ENCODE assay signal across 21 mouse cellular contexts in genomic region chr5:58987754-58988153, GRCm38 (mm10).
DNase-seq lines count a peak whose midpoint lies in the region; ATAC-seq and TF ChIP-seq lines count a peak whose summit lies in the region.
"Had no signal": no experiment of that assay in that cellular context is flagged by ENCODE, and none has a peak within 500 bp of the region (broad histone marks: within the 10 kb centered on the region; RNA-seq: fewer than 3 reads in every experiment).

No protein-coding gene starts in this region.

- H3K9ac ChIP-seq in midbrain, embryonic 11.5 days (ENCODE audit: low read length) = no peak overlapping the region
- no peak overlapping the region for H3K9ac ChIP-seq in midbrain, postnatal 0 days (replicated peaks; ENCODE audit: low read length, poor library complexity, severe bottlenecking)
- no peak overlapping the region for H3K9ac ChIP-seq in midbrain, embryonic 12.5 days (replicated peaks)
- no peak overlapping the region for H3K9ac ChIP-seq in neural tube, embryonic 11.5 days (ENCODE audit: low read length)
- H3K9ac ChIP-seq in neural tube, embryonic 15.5 days (replicated peaks) = no peak overlapping the region

- H3K27ac ChIP-seq in midbrain, embryonic 11.5 days (ENCODE audit: low read depth, low read length) = no peak overlapping the region
- H3K27ac ChIP-seq in midbrain, postnatal 0 days (ENCODE audit: low read depth, low read length) = no peak overlapping the region
- H3K27ac ChIP-seq in midbrain, embryonic 12.5 days (replicated peaks) = no peak overlapping the region
- H3K27ac ChIP-seq in midbrain, embryonic 10.5 days (replicated peaks) = no peak overlapping the region
- H3K27ac ChIP-seq in neural tube, embryonic 11.5 days (ENCODE audit: low read depth, low read length) = no peak overlapping the region
- no peak overlapping the region for H3K27ac ChIP-seq in neural tube, embryonic 15.5 days (replicated peaks)

- no peak for DNase-seq in midbrain, embryonic 11.5 days (ENCODE audit: low spot score, missing footprints)
- DNase-seq in midbrain, postnatal 0 days (ENCODE audit: low spot score) = no peak
- DNase-seq in midbrain, embryonic 10.5 days (ENCODE audit: low spot score) = no peak
- DNase-seq in neural tube, embryonic 11.5 days (ENCODE audit: low spot score) = no peak
- DNase-seq: adrenal gland, adult 2 months; adrenal gland, adult 8-10 months; adrenal gland, postnatal 10 days; adrenal gland, postnatal 14 days; adrenal gland, postnatal 25 days; adrenal gland, postnatal 36 days; B cell, adult 2 months; cerebellum, adult 11 months; cerebellum, adult 11-12 months; cerebellum, adult 18-20 months had no signal

- no peaks in the 10 kb centered on the region for H3K36me3 ChIP-seq in midbrain, embryonic 11.5 days (ENCODE audit: control insufficient read depth, insufficient read depth, low read length)
- H3K36me3 ChIP-seq in midbrain, postnatal 0 days (ENCODE audit: insufficient read depth, low read length) = no peaks in the 10 kb centered on the region
- no peaks in the 10 kb centered on the region for H3K36me3 ChIP-seq in midbrain, embryonic 12.5 days
- no peaks in the 10 kb centered on the region for H3K36me3 ChIP-seq in midbrain, embryonic 10.5 days
- no peaks in the 10 kb centered on the region for H3K36me3 ChIP-seq in neural tube, embryonic 11.5 days (ENCODE audit: control insufficient read depth, insufficient read depth, low read length)
- no peaks in the 10 kb centered on the region for H3K36me3 ChIP-seq in neural tube, embryonic 15.5 days
- H3K36me3 ChIP-seq: G1E had no signal

- no peaks in the 10 kb centered on the region for H3K27me3 ChIP-seq in midbrain, embryonic 11.5 days (ENCODE audit: control insufficient read depth, insufficient read depth, low read length)
- H3K27me3 ChIP-seq in midbrain, postnatal 0 days (ENCODE audit: insufficient read depth, low read length) = no peaks in the 10 kb centered on the region
- H3K27me3 ChIP-seq in midbrain, embryonic 12.5 days = no peaks in the 10 kb centered on the region
- H3K27me3 ChIP-seq in midbrain, embryonic 10.5 days (ENCODE audit: low read depth, poor library complexity, severe bottlenecking) = no peaks in the 10 kb centered on the region
- H3K27me3 ChIP-seq in neural tube, embryonic 11.5 days (ENCODE audit: control insufficient read depth, insufficient read depth, low read length) = no peaks in the 10 kb centered on the region
- H3K27me3 ChIP-seq in neural tube, embryonic 15.5 days (replicated peaks) = no peaks in the 10 kb centered on the region
- H3K27me3 ChIP-seq: CH12.LX, Patski had no signal

- peak; percentile 57; the same call in 1 of the 2 replicates for ATAC-seq in midbrain, embryonic 11.5 days (ENCODE audit: low FRiP score)
- ATAC-seq in midbrain, postnatal 0 days (ENCODE audit: low FRiP score) = no peak
- ATAC-seq in midbrain, embryonic 12.5 days (ENCODE audit: low FRiP score, low read depth) = 0 out of 2 replicates have a peak, but pooled peaks have one; percentile 47
- ATAC-seq in neural tube, embryonic 11.5 days (ENCODE audit: insufficient read depth, low FRiP score, low TSS enrichment) = peak; percentile 71; the same call in 1 of the 2 replicates
- ATAC-seq in neural tube, embryonic 15.5 days (ENCODE audit: low FRiP score) = no peak
- ATAC-seq: activated CD4-positive, CD25-positive, alpha-beta regulatory T cell, adult 4 months; CD4-positive, CD25-positive, alpha-beta regulatory T cell, adult 4 months; Patski had no signal

- WGBS in midbrain, embryonic 11.5 days = 100% methylated on average over 1 of the region's 1 CpGs
- WGBS in midbrain, postnatal 0 days = 100% methylated on average over 1 of the region's 1 CpGs
- WGBS in midbrain, embryonic 12.5 days = 86% methylated on average over 1 of the region's 1 CpGs
- WGBS in midbrain, embryonic 10.5 days = 89% methylated on average over 1 of the region's 1 CpGs
- WGBS in neural tube, embryonic 11.5 days = 94% methylated on average over 1 of the region's 1 CpGs
- WGBS in neural tube, embryonic 15.5 days = 98% methylated on average over 1 of the region's 1 CpGs

- H3K4me2 ChIP-seq in midbrain, embryonic 11.5 days = no peak overlapping the region
- no peak overlapping the region for H3K4me2 ChIP-seq in midbrain, postnatal 0 days (ENCODE audit: low read depth, low read length, poor library complexity, severe bottlenecking)
- no peak overlapping the region for H3K4me2 ChIP-seq in midbrain, embryonic 12.5 days (replicated peaks)
- no peak overlapping the region for H3K4me2 ChIP-seq in neural tube, embryonic 11.5 days (ENCODE audit: low read depth)
- no peak overlapping the region for H3K4me2 ChIP-seq in neural tube, embryonic 15.5 days

- H3K4me3 ChIP-seq in midbrain, embryonic 11.5 days (ENCODE audit: low read depth, low read length) = no peak overlapping the region
- no peak overlapping the region for H3K4me3 ChIP-seq in midbrain, postnatal 0 days (ENCODE audit: low read depth, low read length)
- no peak overlapping the region for H3K4me3 ChIP-seq in midbrain, embryonic 12.5 days
- H3K4me3 ChIP-seq in midbrain, embryonic 10.5 days = no peak overlapping the region
- no peak overlapping the region for H3K4me3 ChIP-seq in neural tube, embryonic 11.5 days (ENCODE audit: low read depth, low read length)
- H3K4me3 ChIP-seq in neural tube, embryonic 15.5 days (replicated peaks) = no peak overlapping the region

- no peak for TF ChIP-seq CTCF in midbrain, postnatal 0 days (IDR thresholded peaks at IDR 0.05)

- no peaks in the 10 kb centered on the region for H3K4me1 ChIP-seq in midbrain, embryonic 11.5 days (ENCODE audit: control insufficient read depth, insufficient read depth, low read length)
- H3K4me1 ChIP-seq in midbrain, postnatal 0 days (ENCODE audit: insufficient read depth, low read length) = no peaks in the 10 kb centered on the region
- no peaks in the 10 kb centered on the region for H3K4me1 ChIP-seq in midbrain, embryonic 12.5 days
- no peaks in the 10 kb centered on the region for H3K4me1 ChIP-seq in midbrain, embryonic 10.5 days
- no peaks in the 10 kb centered on the region for H3K4me1 ChIP-seq in neural tube, embryonic 11.5 days (ENCODE audit: control insufficient read depth, insufficient read depth, low read length)
- H3K4me1 ChIP-seq in neural tube, embryonic 15.5 days = no peaks in the 10 kb centered on the region

- H3K9me3 ChIP-seq in midbrain, embryonic 11.5 days (ENCODE audit: control insufficient read depth, low read length) = no peaks in the 10 kb centered on the region
- H3K9me3 ChIP-seq in midbrain, postnatal 0 days (ENCODE audit: low read length) = no peaks in the 10 kb centered on the region
- no peaks in the 10 kb centered on the region for H3K9me3 ChIP-seq in midbrain, embryonic 12.5 days
- H3K9me3 ChIP-seq in midbrain, embryonic 10.5 days (replicated peaks) = no peaks in the 10 kb centered on the region
- no peaks in the 10 kb centered on the region for H3K9me3 ChIP-seq in neural tube, embryonic 11.5 days (ENCODE audit: control insufficient read depth, low read length)
- no peaks in the 10 kb centered on the region for H3K9me3 ChIP-seq in neural tube, embryonic 15.5 days (replicated peaks)
- H3K9me3 ChIP-seq: G1E had no signal

Comparison
In these comparisons a context has a peak if more than half of its experiments do, and no peak if none do; other contexts are left out.
1. ATAC-seq: peak in midbrain, embryonic 11.5 days (single experiment), midbrain, embryonic 12.5 days (single experiment) and neural tube, embryonic 11.5 days (single experiment); none in midbrain, postnatal 0 days (single experiment) and neural tube, embryonic 15.5 days (single experiment).